Mouse (Mus musculus) cortical plate, adult 2 months (tissue): Measurements from ENCODE around the gene Pbx4. TPM values are rescaled to one million over a fixed set of nuclear protein-coding genes. Genes with fewer than 3 reads are reported as not detected.

Source experiments
- H3K27ac ChIP-seq: fragments of 200-500 bp; 2 replicates; pipeline ENCODE4 v1.5.1; 2012; ENCODE audit warnings: low read length, control low read depth, inconsistent platforms; ENCODE audit not compliant: insufficient read depth
- H3K4me1 ChIP-seq: fragments of 200-500 bp; 2 replicates; pipeline ENCODE4 v1.6.1; 2011; ENCODE audit warnings: low read length; ENCODE audit not compliant: control insufficient read depth, insufficient read depth
- H3K4me3 ChIP-seq: fragments of 200-500 bp; 2 replicates; pipeline ENCODE4 v1.5.1; 2011; ENCODE audit warnings: mild to moderate bottlenecking, low read length, control low read depth; ENCODE audit not compliant: insufficient read depth
- CTCF ChIP-seq: fragments of 200-500 bp; IDR thresholded peaks from 2 replicates; pipeline ENCODE4 v1.5.1; 2011; ENCODE audit warnings: mild to moderate bottlenecking, control low read depth, low read length; ENCODE audit not compliant: insufficient read depth; ENCODE audit errors: extremely low read depth
- POLR2A ChIP-seq: fragments of 200-500 bp; IDR thresholded peaks from 2 replicates; pipeline ENCODE4 v1.6.1; 2011; ENCODE audit warnings: mild to moderate bottlenecking, low read length, control low read depth; ENCODE audit not compliant: insufficient read depth; ENCODE audit errors: extremely low read depth
- polyA plus RNA-seq: library from polyadenylated mRNA; depleted of rRNA; stranded (reverse); fragments of >200 nt; gene quantifications from 2 replicates; pipeline ENCODE4 v1.2.3, GENCODE M21; 2012

The Pbx4 gene
- polyA plus RNA-seq, 1 experiment, result 35.4 TPM

DNA sequence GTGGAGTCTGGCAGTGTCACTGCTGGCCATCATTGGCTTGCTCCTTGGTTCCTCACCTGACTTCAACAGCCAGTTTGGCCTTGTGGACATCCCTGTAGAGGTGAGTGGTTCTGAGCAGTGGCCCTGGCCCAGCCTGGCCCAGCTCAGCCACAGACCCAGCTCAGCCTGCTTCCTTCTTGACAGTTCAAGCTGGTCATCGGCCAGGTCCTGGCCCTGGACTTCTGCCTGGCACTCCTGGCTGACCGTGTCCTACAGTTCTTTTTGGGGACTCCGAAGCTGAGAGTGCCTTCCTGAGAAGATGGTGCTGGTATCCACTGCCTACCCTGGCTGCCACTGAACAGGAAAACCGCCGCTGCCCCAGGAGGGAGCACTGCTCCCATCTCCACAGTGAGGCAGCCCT is 25.1 kb upstream of the Pbx4 start:
- TF ChIP-seq POLR2A, result no peak
- TF ChIP-seq CTCF, result no peak
- Histone ChIP-seq H3K4me1 (no peaks in the 10 kb centered on the region), H3K27ac (no peak overlapping the region), H3K4me3 (no peak overlapping the region)

- TF ChIP-seq POLR2A (no peak; the same call in 1 of the 2 replicates), CTCF (no peak)
- H3K4me1 ChIP-seq, result no peaks in the 10 kb centered on the region
- no peak within 1 kb of the TSS for H3K27ac ChIP-seq
- peak within 1 kb of the TSS; percentile 31 for H3K4me3 ChIP-seq
Measured at GRCm38 (mm10) chr8:69808094-69808863, 24.0 kb upstream of the Pbx4 start, which contains the start of gene Gmip. Gmip (plus strand) TSS chr8:69808679.

- H3K4me3 ChIP-seq, result peak overlapping the region; percentile 31
- TF ChIP-seq POLR2A, result no peak
- no peak for TF ChIP-seq CTCF
- H3K4me1 ChIP-seq, result no peaks in the 10 kb centered on the region
Measured at GRCm38 (mm10) chr8:69808864-69809403, 23.4 kb upstream of the Pbx4 start.

DNA sequence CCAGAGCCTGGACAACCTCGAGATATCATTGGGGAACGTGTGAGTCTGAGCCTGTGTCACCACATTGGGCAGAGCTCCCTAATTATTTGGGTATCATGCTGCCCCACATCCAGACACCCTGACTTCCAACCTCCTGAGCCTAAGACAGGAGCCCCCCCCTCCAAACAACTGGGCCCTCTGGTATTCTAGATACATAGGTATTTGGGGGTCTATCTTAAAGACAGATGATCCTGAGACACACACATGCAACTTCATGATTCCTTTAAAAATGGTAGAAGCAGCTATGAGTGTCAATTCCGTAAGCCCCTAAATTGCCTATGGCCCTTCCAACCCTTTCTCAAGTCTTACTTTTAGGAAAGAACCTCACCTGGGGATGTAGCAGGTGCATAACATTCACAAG is 22.5 kb upstream of the Pbx4 start:
- Histone ChIP-seq H3K27ac (no peak overlapping the region), H3K4me1 (no peaks in the 10 kb centered on the region), H3K4me3 (no peak overlapping the region)
- TF ChIP-seq CTCF, result no peak
- TF ChIP-seq POLR2A, result no peak

More at GRCm38 (mm10) chr8:69808864-69809403, 23.4 kb upstream of the Pbx4 start:
- no peak overlapping the region for H3K27ac ChIP-seq

- Histone ChIP-seq H3K27ac (no peak overlapping the region), H3K4me3 (no peak overlapping the region), H3K4me1 (no peaks in the 10 kb centered on the region)
- no peak for TF ChIP-seq CTCF
- no peak for TF ChIP-seq POLR2A
Measured at GRCm38 (mm10) chr8:69814881-69815280, 17.4 kb upstream of the Pbx4 start.

DNA sequence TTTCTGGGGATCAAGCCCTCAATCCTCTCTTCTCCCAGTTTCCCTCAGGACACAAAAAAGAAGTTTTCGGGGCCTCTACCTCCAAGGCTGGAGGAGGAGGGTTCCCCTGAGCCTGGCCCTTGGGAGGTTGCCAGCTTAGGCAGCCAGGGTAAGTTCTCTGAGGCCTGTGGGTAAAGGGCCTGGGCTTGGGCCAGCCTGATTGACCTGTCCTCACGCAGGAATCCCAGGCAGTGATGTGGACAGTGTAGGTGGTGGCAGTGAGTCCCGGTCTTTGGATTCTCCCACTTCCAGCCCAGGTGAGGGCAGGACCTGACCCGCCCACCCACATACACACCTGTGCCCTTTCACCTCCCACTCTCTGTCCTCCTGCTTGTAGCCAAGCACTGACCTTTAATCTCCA is 16.9 kb upstream of the Pbx4 start:
- no peaks in the 10 kb centered on the region for H3K4me1 ChIP-seq
- no peak for TF ChIP-seq POLR2A
- no peak for TF ChIP-seq CTCF

GRCm38 (mm10) chr8:69820466-69820865 is 11.8 kb upstream of the Pbx4 start:
- TF ChIP-seq CTCF (no peak), POLR2A (no peak)
- Histone ChIP-seq H3K4me1 (no peaks in the 10 kb centered on the region), H3K27ac (no peak overlapping the region), H3K4me3 (no peak overlapping the region)

More for the DNA sequence above, 16.9 kb upstream of the Pbx4 start:
- Histone ChIP-seq H3K4me3 (no peak overlapping the region), H3K27ac (no peak overlapping the region)

DNA sequence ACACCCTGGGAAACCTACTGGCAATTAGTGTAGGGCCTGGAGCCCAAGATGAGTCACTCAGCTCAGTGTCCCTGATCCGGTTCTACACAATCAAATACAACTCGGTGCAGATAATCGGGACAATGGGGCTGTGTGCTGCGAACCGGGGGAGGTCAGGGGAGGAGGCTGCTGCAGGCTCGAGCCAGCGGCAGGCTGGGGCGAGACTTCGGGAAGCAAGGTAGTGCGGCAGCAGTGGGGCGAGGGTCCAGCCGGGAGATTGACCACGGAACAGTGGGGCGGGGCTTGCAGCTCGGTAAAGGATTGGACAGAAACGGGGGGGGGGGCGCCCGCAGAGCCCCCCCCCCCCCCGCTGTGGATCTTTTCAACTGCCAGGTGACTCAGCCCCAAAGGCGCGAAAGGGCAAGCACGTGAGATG is 10.3 kb upstream of the Pbx4 start:
- TF ChIP-seq POLR2A (no peak), CTCF (no peak)
- peak overlapping the region; percentile 21; the same call in 1 of the 2 replicates for H3K4me3 ChIP-seq
- H3K4me1 ChIP-seq, result no peaks in the 10 kb centered on the region
- no peak overlapping the region for H3K27ac ChIP-seq

DNA sequence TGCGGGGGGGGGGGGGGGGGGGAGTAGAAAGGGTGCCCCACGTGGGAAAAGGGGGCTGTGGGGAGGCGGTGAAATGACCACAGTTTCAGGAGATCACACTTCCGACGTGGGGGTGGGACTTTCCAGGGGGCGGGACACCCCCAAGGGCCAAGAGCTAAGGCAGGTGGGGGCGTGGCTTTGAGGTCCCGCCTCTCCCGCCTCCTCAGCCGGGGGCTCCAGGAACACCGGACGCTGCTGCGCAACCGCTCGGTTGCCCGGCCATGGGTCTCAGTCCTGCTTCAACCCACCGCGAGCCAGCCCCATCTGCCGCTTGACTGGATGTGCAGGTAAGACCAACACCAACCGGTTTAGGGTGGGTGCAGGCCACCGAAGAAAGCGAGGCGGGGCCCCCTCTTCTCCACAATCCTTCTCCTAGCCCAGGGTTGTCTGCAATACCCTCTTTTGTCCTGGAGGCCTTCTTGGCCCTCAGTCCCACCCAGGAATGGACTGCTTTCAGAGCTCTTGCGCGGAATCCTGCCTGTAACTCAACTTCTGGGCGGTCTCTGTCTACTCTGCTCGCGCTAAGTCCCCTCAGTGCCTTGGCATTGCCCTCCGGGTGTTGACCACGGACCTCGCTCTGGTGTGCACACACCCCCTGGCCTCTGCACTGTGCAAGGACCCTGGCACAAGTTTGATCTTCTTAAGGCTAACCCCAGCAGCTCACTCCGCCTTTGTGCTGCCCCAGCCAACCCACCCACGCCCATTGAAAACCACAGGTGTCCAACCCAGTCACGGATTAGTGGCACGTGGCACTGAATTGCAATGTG is 9.7 kb upstream of the Pbx4 start, which contains the start of gene Lpar2:
TSS of gene Lpar2 (plus strand) at position 44 of the 806 bp plus-strand sequence.
- TF ChIP-seq POLR2A (no peak), CTCF (no peak)
- Histone ChIP-seq H3K4me1 (no peaks in the 10 kb centered on the region), H3K4me3 (peak within 1 kb of the TSS; percentile 21), H3K27ac (no peak within 1 kb of the TSS)

- Histone ChIP-seq H3K27ac (no peak overlapping the region), H3K4me1 (no peaks in the 10 kb centered on the region), H3K4me3 (no peak overlapping the region)
- TF ChIP-seq CTCF (no peak), POLR2A (no peak)
Measured at GRCm38 (mm10) chr8:69826371-69826770, 5.9 kb upstream of the Pbx4 start.
